Mouse (Mus musculus) heart, embryonic 14.5 days (tissue): ENCODE data around the gene Cmss1. TPM values are rescaled to one million over a fixed set of nuclear protein-coding genes. Genes with fewer than 3 reads are reported as not detected.
A peak's percentile ranks its signal among the peaks of the same experiment; 100 is the strongest.

Experiments
- ATAC-seq: fragments of 200-750 bp; cut with Nextera tagmentation; 2 replicates; pipeline ENCODE4 v1.8.0; 2017; ENCODE audit warnings: low read depth, moderate TSS enrichment; ENCODE audit not compliant: insufficient number of reproducible peaks, insufficient read depth, low FRiP score
- H3K27ac ChIP-seq, 2 experiments: fragments of 200-500 bp in 1 of 2; fragments of 300-500 bp in 1 of 2; sonication (generic) in 1 of 2; replicated peaks in 1 of 2; 2 replicates each; pipeline ENCODE4 v1.5.1; 2012 to 2014; ENCODE audit warnings: low read depth in 2 of 2, low read length in 2 of 2, control low read depth in 1 of 2, mild to moderate bottlenecking in 1 of 2, mixed read lengths in 1 of 2; ENCODE audit not compliant: control insufficient read depth in 1 of 2, insufficient read depth in 1 of 2
- H3K27me3 ChIP-seq: fragments of 300-500 bp; sonication (generic); 2 replicates; pipeline ENCODE4 v1.6.1; 2014; ENCODE audit warnings: mild to moderate bottlenecking, low read length, control low read depth; ENCODE audit not compliant: control insufficient read depth, insufficient read depth
- H3K36me3 ChIP-seq: fragments of 300-500 bp; sonication (generic); 2 replicates; pipeline ENCODE4 v1.6.1; 2014; ENCODE audit warnings: mild to moderate bottlenecking, control low read depth, low read length, mixed read lengths; ENCODE audit not compliant: control insufficient read depth, insufficient read depth
- H3K4me1 ChIP-seq, 2 experiments: fragments of 200-500 bp in 1 of 2; fragments of 300-500 bp in 1 of 2; sonication (generic) in 1 of 2; 2 replicates each; pipeline ENCODE4 v1.6.1; 2012 to 2014; ENCODE audit warnings: low read length in 2 of 2, control low read depth in 1 of 2, mixed read lengths in 1 of 2; ENCODE audit not compliant: control insufficient read depth in 2 of 2, insufficient read depth in 2 of 2
- H3K4me2 ChIP-seq: fragments of 300-500 bp; sonication (generic); 2 replicates; pipeline ENCODE4 v1.6.1; 2014; ENCODE audit warnings: mild to moderate bottlenecking, low read length
- H3K4me3 ChIP-seq, 2 experiments: fragments of 200-500 bp in 1 of 2; fragments of 300-500 bp in 1 of 2; sonication (generic) in 1 of 2; 2 replicates each; pipeline ENCODE4 v1.5.1; 2012 to 2014; ENCODE audit warnings: low read length in 2 of 2, mild to moderate bottlenecking in 2 of 2, control low read depth in 1 of 2, low read depth in 1 of 2, moderate library complexity in 1 of 2; ENCODE audit not compliant: control insufficient read depth in 1 of 2, insufficient read depth in 1 of 2
- H3K9ac ChIP-seq: fragments of 300-500 bp; sonication (generic); 2 replicates; pipeline ENCODE4 v1.6.1; 2014; ENCODE audit warnings: mild to moderate bottlenecking, low read length
- H3K9me3 ChIP-seq: fragments of 300-500 bp; sonication (generic); 2 replicates; pipeline ENCODE4 v1.6.1; 2016; ENCODE audit warnings: low read length, control low read depth; ENCODE audit not compliant: control insufficient read depth
- WGBS: fragments of 180-500 bp; shearing (Covaris S2); extraction: QIAGEN DNeasy Blood & Tissue Kit; methylation state at CpG from one replicate; pipeline ENCODE4 v1.1.7; 2014; 5-methylcytosine and 5-hydroxymethylcytosine counted together
- polyA plus RNA-seq: library from polyadenylated mRNA; unstranded; fragments of >200 nt; fragmentation: Nextera tagmentation; extraction: Ambion mirVana; gene quantifications from 2 replicates; pipeline ENCODE4 v1.2.1, GENCODE M21; 2014

Cmss1 gene
- polyA plus RNA-seq, 1 experiment from 2014 or later = 35.1 TPM

GRCm38 (mm10) chr16:57356454-57356853 is 250.2 kb downstream of the Cmss1 start:
- WGBS = 25% methylated on average over 6 of the region's 6 CpGs
- Histone ChIP-seq H3K27me3 (no peaks in the 10 kb centered on the region), H3K36me3 (no peaks in the 10 kb centered on the region), H3K9ac (peak overlapping the region; percentile 13; the same call in 1 of the 2 replicates), H3K27ac (peak overlapping the region; percentile 50 to 65), H3K4me3 (no peak overlapping the region), H3K4me2 (peak overlapping the region; percentile 34), H3K9me3 (no peaks in the 10 kb centered on the region), H3K4me1 (peaks cover 11 to 32% of the 10 kb centered on the region in 2 experiments)
- no peak for ATAC-seq

GRCm38 (mm10) chr16:57353932-57354331 is 252.7 kb downstream of the Cmss1 start:
- peak overlapping the region in 1 of 2 experiments; percentile 84; a peak in 1 of 4 replicates for H3K27ac ChIP-seq

GRCm38 (mm10) chr16:57353166-57353721 is 253.4 kb downstream of the Cmss1 start:
- H3K9me3 ChIP-seq = no peaks in the 10 kb centered on the region
- H3K4me2 ChIP-seq = peak overlapping the region; percentile 62
- H3K27ac ChIP-seq = peak overlapping the region; percentile 84 to 88
- no peaks in the 10 kb centered on the region for H3K36me3 ChIP-seq
- peak overlapping the region; percentile 72 for H3K9ac ChIP-seq
- peak; percentile 22; the same call in 1 of the 2 replicates for ATAC-seq
- peak overlapping the region; percentile 24 to 30 for H3K4me3 ChIP-seq
- 38% methylated on average over 11 of the region's 11 CpGs for whole genome bisulfite sequencing
- no peaks in the 10 kb centered on the region for H3K27me3 ChIP-seq
- H3K4me1 ChIP-seq = peaks cover 11 to 37% of the 10 kb centered on the region in 2 experiments

More at GRCm38 (mm10) chr16:57353932-57354331, 252.7 kb downstream of the Cmss1 start:
- Histone ChIP-seq H3K9ac (peak overlapping the region; percentile 72; the same call in 1 of the 2 replicates), H3K4me1 (peaks cover 11 to 37% of the 10 kb centered on the region in 2 experiments), H3K27me3 (no peaks in the 10 kb centered on the region), H3K36me3 (no peaks in the 10 kb centered on the region), H3K4me2 (peak overlapping the region; percentile 62), H3K9me3 (no peaks in the 10 kb centered on the region), H3K4me3 (peak overlapping the region in 1 of 2 experiments; percentile 30; a peak in 1 of 4 replicates)
- 43% methylated on average over 6 of the region's 6 CpGs for WGBS
- no peak for ATAC-seq

GRCm38 (mm10) chr16:57352751-57353150 is 253.9 kb downstream of the Cmss1 start, which contains the start of gene Filip1l:
TSS of gene Filip1l (plus strand) at chr16:57353093.
- Histone ChIP-seq H3K9ac (peak within 1 kb of the TSS; percentile 72), H3K4me2 (peak within 1 kb of the TSS; percentile 62)

GRCm38 (mm10) chr16:57349689-57350088 is 257.0 kb downstream of the Cmss1 start:
- Histone ChIP-seq H3K36me3 (no peaks in the 10 kb centered on the region), H3K27ac (no peak overlapping the region), H3K4me1 (peaks cover 7 to 16% of the 10 kb centered on the region in 2 experiments; a peak in 3 of 4 replicates), H3K27me3 (no peaks in the 10 kb centered on the region), H3K4me2 (no peak overlapping the region), H3K9me3 (no peaks in the 10 kb centered on the region), H3K9ac (no peak overlapping the region), H3K4me3 (no peak overlapping the region)
- 23% methylated on average over 3 of the region's 3 CpGs for WGBS
- ATAC-seq = no peak

More at GRCm38 (mm10) chr16:57352751-57353150, 253.9 kb downstream of the Cmss1 start, which contains the start of gene Filip1l:
- Histone ChIP-seq H3K9me3 (no peaks in the 10 kb centered on the region), H3K36me3 (no peaks in the 10 kb centered on the region), H3K4me3 (peak within 1 kb of the TSS; percentile 24 to 30), H3K27ac (peak within 1 kb of the TSS; percentile 84 to 88), H3K27me3 (no peaks in the 10 kb centered on the region), H3K4me1 (peaks cover 11 to 37% of the 10 kb centered on the region in 2 experiments)
- WGBS = 43% methylated on average over 6 of the region's 6 CpGs
- peak; percentile 22; the same call in 1 of the 2 replicates for ATAC-seq

- Histone ChIP-seq H3K4me3 (no peak overlapping the region), H3K36me3 (no peaks in the 10 kb centered on the region), H3K27ac (no peak overlapping the region), H3K27me3 (no peaks in the 10 kb centered on the region), H3K9me3 (no peaks in the 10 kb centered on the region), H3K4me1 (peaks cover 7 to 16% of the 10 kb centered on the region in 2 experiments; a peak in 3 of 4 replicates), H3K9ac (no peak overlapping the region), H3K4me2 (no peak overlapping the region)
- no peak for ATAC-seq
- 72% methylated on average over 3 of the region's 3 CpGs for WGBS
Observed at GRCm38 (mm10) chr16:57349039-57349438, 257.6 kb downstream of the Cmss1 start.

GRCm38 (mm10) chr16:57346258-57346657 is 260.4 kb downstream of the Cmss1 start:
- H3K9ac ChIP-seq = no peak overlapping the region
- H3K36me3 ChIP-seq = no peaks in the 10 kb centered on the region
- no peaks in the 10 kb centered on the region for H3K9me3 ChIP-seq
- H3K4me2 ChIP-seq = no peak overlapping the region
- H3K4me1 ChIP-seq = peaks cover 0 to 5% of the 10 kb centered on the region in 2 experiments; a peak in 1 of 4 replicates
- 85% methylated on average over 3 of the region's 3 CpGs for WGBS
- ATAC-seq = no peak
- no peaks in the 10 kb centered on the region for H3K27me3 ChIP-seq
- no peak overlapping the region for H3K4me3 ChIP-seq
- no peak overlapping the region for H3K27ac ChIP-seq
